In genomic region chr17:80900200-80900520, GRCm38 (mm10) we compare ENCODE assay signal across 13 mouse cellular contexts. TPM values are rescaled to one million over a fixed set of nuclear protein-coding genes. Genes with fewer than 3 reads are reported as not detected.
DNase-seq lines count a peak whose midpoint lies in the region; ATAC-seq and TF ChIP-seq lines count a peak whose summit lies in the region.
"Had no signal": no experiment of that assay in that cellular context is flagged by ENCODE, and none has a peak within 500 bp of the region (broad histone marks: within the 10 kb centered on the region; RNA-seq: fewer than 3 reads in every experiment).

No protein-coding gene starts in this region.

- H3K4me1 ChIP-seq in forebrain, embryonic 13.5 days, result peaks cover 42% of the 10 kb centered on the region
- peaks cover 5% of the 10 kb centered on the region; the same call in 1 of the 2 replicates for H3K4me1 ChIP-seq in forebrain, embryonic 11.5 days (replicated peaks; ENCODE audit: control insufficient read depth, insufficient read depth, low read length)
- peaks cover 11% of the 10 kb centered on the region for H3K4me1 ChIP-seq in lung, embryonic 14.5 days (ENCODE audit: insufficient read depth)
- peaks cover 7% of the 10 kb centered on the region; the same call in 1 of the 2 replicates for H3K4me1 ChIP-seq in intestine, embryonic 15.5 days (replicated peaks)
- peaks cover 9% of the 10 kb centered on the region for H3K4me1 ChIP-seq in stomach, embryonic 16.5 days (ENCODE audit: control insufficient read depth, insufficient read depth, low read length)

- H3K4me2 ChIP-seq in forebrain, embryonic 13.5 days, result peak overlapping the region; percentile 22; the same call in 1 of the 2 replicates
- H3K4me2 ChIP-seq in forebrain, embryonic 11.5 days (ENCODE audit: low read depth, low read length, severe bottlenecking), result no peak overlapping the region
- H3K4me2 ChIP-seq in lung, embryonic 14.5 days, result peak overlapping the region; percentile 29
- peak overlapping the region; percentile 35 for H3K4me2 ChIP-seq in intestine, embryonic 15.5 days (replicated peaks)
- no peak overlapping the region for H3K4me2 ChIP-seq in stomach, embryonic 16.5 days (ENCODE audit: low read depth, low read length)
- H3K4me2 ChIP-seq: limb, embryonic 15.5 days had no signal

- H3K36me3 ChIP-seq in forebrain, embryonic 13.5 days (ENCODE audit: poor library complexity, severe bottlenecking), result no peaks in the 10 kb centered on the region
- no peaks in the 10 kb centered on the region for H3K36me3 ChIP-seq in forebrain, embryonic 11.5 days (ENCODE audit: control insufficient read depth, insufficient read depth, low read length)
- H3K36me3 ChIP-seq in lung, embryonic 14.5 days (ENCODE audit: insufficient read depth), result no peaks in the 10 kb centered on the region
- no peaks in the 10 kb centered on the region for H3K36me3 ChIP-seq in intestine, embryonic 15.5 days
- H3K36me3 ChIP-seq in stomach, embryonic 16.5 days (ENCODE audit: control insufficient read depth, insufficient read depth, low read length), result no peaks in the 10 kb centered on the region
- H3K36me3 ChIP-seq: heart, embryonic 10.5 days; limb, embryonic 15.5 days had no signal

- ATAC-seq in forebrain, embryonic 13.5 days, result no peak; the same call in 1 of the 2 replicates
- ATAC-seq in forebrain, embryonic 11.5 days (replicated peaks; ENCODE audit: low FRiP score), result no peak
- no peak for ATAC-seq in lung, embryonic 14.5 days (ENCODE audit: insufficient read depth)
- no peak for ATAC-seq in intestine, embryonic 15.5 days
- ATAC-seq in stomach, embryonic 16.5 days (ENCODE audit: insufficient read depth, low FRiP score), result no peak
- ATAC-seq: activated CD4-positive, CD25-positive, alpha-beta regulatory T cell, adult 4 months had no signal

- H3K27ac ChIP-seq in forebrain, embryonic 13.5 days, result peak overlapping the region; percentile 66
- no peak overlapping the region for H3K27ac ChIP-seq in forebrain, embryonic 11.5 days (ENCODE audit: low read depth, low read length)
- peak overlapping the region; percentile 83 for H3K27ac ChIP-seq in lung, embryonic 14.5 days (ENCODE audit: low read depth)
- 0 out of 2 replicates have a peak overlapping the region, but pooled peaks have one; percentile 40 for H3K27ac ChIP-seq in intestine, embryonic 15.5 days
- peak overlapping the region; percentile 47 for H3K27ac ChIP-seq in stomach, embryonic 16.5 days (ENCODE audit: low read length)
- H3K27ac ChIP-seq: heart, embryonic 10.5 days; limb, embryonic 15.5 days; macrophage had no signal

- no peak for DNase-seq in forebrain, embryonic 11.5 days (ENCODE audit: low spot score)
- peak; percentile 30 for DNase-seq in lung, embryonic 14.5 days
- no peak for DNase-seq in lung, adult 18-20 months
- DNase-seq in adrenal gland, adult 8-10 months, result no peak
- DNase-seq in adrenal gland, postnatal 36 days, result no peak
- DNase-seq: right cerebral cortex, postnatal 14 days had no signal

- no peaks in the 10 kb centered on the region for H3K9me3 ChIP-seq in forebrain, embryonic 13.5 days (replicated peaks)
- no peaks in the 10 kb centered on the region for H3K9me3 ChIP-seq in forebrain, embryonic 11.5 days (ENCODE audit: control insufficient read depth, low read length)
- H3K9me3 ChIP-seq in lung, embryonic 14.5 days (ENCODE audit: low read depth, low read length), result no peaks in the 10 kb centered on the region
- no peaks in the 10 kb centered on the region for H3K9me3 ChIP-seq in intestine, embryonic 15.5 days
- H3K9me3 ChIP-seq in stomach, embryonic 16.5 days (replicated peaks; ENCODE audit: control insufficient read depth, low read length), result no peaks in the 10 kb centered on the region
- H3K9me3 ChIP-seq: heart, embryonic 10.5 days; limb, embryonic 15.5 days had no signal

- no peak overlapping the region for H3K4me3 ChIP-seq in forebrain, embryonic 13.5 days
- H3K4me3 ChIP-seq in forebrain, embryonic 11.5 days (ENCODE audit: low read depth, low read length), result no peak overlapping the region
- H3K4me3 ChIP-seq in lung, embryonic 14.5 days (ENCODE audit: low read depth, low read length), result no peak overlapping the region
- H3K4me3 ChIP-seq in intestine, embryonic 15.5 days (replicated peaks), result no peak overlapping the region
- no peak overlapping the region for H3K4me3 ChIP-seq in stomach, embryonic 16.5 days (replicated peaks; ENCODE audit: low read length)
- H3K4me3 ChIP-seq: heart, embryonic 10.5 days; limb, embryonic 15.5 days had no signal

- 55% methylated on average over 2 of the region's 2 CpGs for WGBS in forebrain, embryonic 13.5 days
- 79% methylated on average over 2 of the region's 2 CpGs for WGBS in forebrain, embryonic 11.5 days
- WGBS in lung, embryonic 14.5 days, result 56% methylated on average over 2 of the region's 2 CpGs
- 71% methylated on average over 2 of the region's 2 CpGs for WGBS in intestine, embryonic 15.5 days
- 55% methylated on average over 2 of the region's 2 CpGs for WGBS in stomach, embryonic 16.5 days

- TF ChIP-seq CTCF in lung, embryonic 14.5 days (IDR thresholded peaks at IDR 0.05; ENCODE audit: low read depth), result no peak

- H3K27me3 ChIP-seq in forebrain, embryonic 13.5 days, result no peaks in the 10 kb centered on the region
- no peaks in the 10 kb centered on the region for H3K27me3 ChIP-seq in forebrain, embryonic 11.5 days (ENCODE audit: control insufficient read depth, insufficient read depth, low read length)
- H3K27me3 ChIP-seq in lung, embryonic 14.5 days (ENCODE audit: insufficient read depth, low read length), result no peaks in the 10 kb centered on the region
- no peaks in the 10 kb centered on the region for H3K27me3 ChIP-seq in intestine, embryonic 15.5 days (replicated peaks)
- no peaks in the 10 kb centered on the region for H3K27me3 ChIP-seq in stomach, embryonic 16.5 days (ENCODE audit: control insufficient read depth, insufficient read depth, low read length)
- H3K27me3 ChIP-seq: limb, embryonic 15.5 days had no signal

- no peak overlapping the region for H3K9ac ChIP-seq in forebrain, embryonic 13.5 days
- no peak overlapping the region for H3K9ac ChIP-seq in forebrain, embryonic 11.5 days (ENCODE audit: low read length)
- no peak overlapping the region for H3K9ac ChIP-seq in lung, embryonic 14.5 days
- H3K9ac ChIP-seq in intestine, embryonic 15.5 days, result no peak overlapping the region
- no peak overlapping the region for H3K9ac ChIP-seq in stomach, embryonic 16.5 days (ENCODE audit: low read length)
- H3K9ac ChIP-seq: limb, embryonic 15.5 days had no signal

RNA-seq across cellular contexts. Expression of gene Tmem178, which starts 44.3 kb away (rescaled TPM):
- polyA plus RNA-seq in forebrain, embryonic 13.5 days (2015; fragmentation: Nextera tagmentation; extraction: Ambion mirVana), result 29.7 and 40.4 TPM in 2 replicates
- 13.6 and 14.7 TPM in 2 replicates for polyA plus RNA-seq in forebrain, embryonic 11.5 days (2014; fragmentation: Nextera tagmentation; extraction: Ambion mirVana)
- polyA plus RNA-seq in lung, embryonic 14.5 days (2014; fragmentation: Nextera tagmentation; extraction: Ambion mirVana), result 13.6 and 14.5 TPM in 2 replicates
- 2.6 and 3.4 TPM in 2 replicates for polyA plus RNA-seq in intestine, embryonic 15.5 days (2015; fragmentation: Nextera tagmentation; extraction: Ambion mirVana)
- polyA plus RNA-seq in stomach, embryonic 16.5 days (2015; fragmentation: Nextera tagmentation; extraction: Ambion mirVana), result 2.1 TPM in 2 replicates
- 10 to 100 TPM; 10.9 to 20.5 (median 15.5) TPM for total RNA-seq in adrenal gland, adult 8-10 months (2022)
- 10 to 100 TPM in 1 of 2 experiments, 1 to 10 TPM in 1; 7.6 to 12.2 TPM for total RNA-seq in adrenal gland, postnatal 36 days (2021)
- polyA plus RNA-seq: activated CD4-positive, CD25-positive, alpha-beta regulatory T cell, adult 4 months had no signal

Comparison
In these comparisons a context has a peak if more than half of its experiments do, and no peak if none do; other contexts are left out.
1. H3K4me2 ChIP-seq: peak in forebrain, embryonic 13.5 days (single experiment), lung, embryonic 14.5 days (single experiment) and intestine, embryonic 15.5 days (single experiment); none in forebrain, embryonic 11.5 days (single experiment) and stomach, embryonic 16.5 days (single experiment).